Mouse (Mus musculus) E14TG2a.4 (cell line): Measurements from ENCODE around the gene Fam3c.

ENCODE experiments used
- H3K27me3 ChIP-seq: 2 replicates; pipeline ENCODE4 v1.6.1; 2014; ENCODE audit warnings: low read length, control low read depth; ENCODE audit not compliant: insufficient read depth
- H3K36me3 ChIP-seq: 2 replicates; pipeline ENCODE4 v1.6.1; 2014; ENCODE audit warnings: low read length, control low read depth; ENCODE audit not compliant: insufficient read depth
- H3K4me1 ChIP-seq: replicated peaks from 2 replicates; pipeline ENCODE4 v1.6.1; 2014; ENCODE audit warnings: low read depth, low read length, control low read depth
- H3K4me3 ChIP-seq: replicated peaks from 2 replicates; pipeline ENCODE4 v1.5.1; 2014; ENCODE audit warnings: mild to moderate bottlenecking, low read length
- H3K9me3 ChIP-seq: 2 replicates; pipeline ENCODE4 v1.6.1; 2014; ENCODE audit warnings: low read length, control low read depth
- CTCF ChIP-seq: conservative IDR thresholded peaks from 2 replicates; pipeline ENCODE4 v1.5.1; 2014; ENCODE audit warnings: low read length
- NANOG ChIP-seq: IDR thresholded peaks from 2 replicates; pipeline ENCODE4 v1.6.1; 2014; ENCODE audit warnings: borderline replicate concordance, low read length, mixed read lengths
- POU5F1 ChIP-seq: IDR thresholded peaks from 2 replicates; pipeline ENCODE4 v1.6.1; 2014; ENCODE audit warnings: low read length, borderline replicate concordance

Fam3c gene

DNA sequence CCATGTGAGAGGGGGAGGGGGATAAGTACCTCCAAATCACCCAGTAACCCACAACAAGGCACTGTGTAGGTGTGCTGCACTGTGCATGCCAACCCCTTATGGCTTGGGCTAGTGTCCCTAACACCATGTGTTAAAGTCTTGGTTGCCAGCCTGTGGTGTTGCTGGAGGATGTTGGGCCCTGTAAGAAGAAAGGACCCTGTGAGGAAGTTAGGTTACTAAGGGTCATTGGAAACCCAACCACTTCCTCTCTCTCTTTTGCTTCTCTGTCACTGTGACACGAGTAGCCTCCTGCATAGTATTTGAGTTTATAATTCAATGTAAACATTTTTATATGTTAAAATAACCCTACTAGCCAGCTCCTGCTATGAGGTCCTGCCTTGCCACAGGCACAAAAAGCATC lies 3.0 kb upstream of the Fam3c start:
- Histone ChIP-seq H3K27me3 (no peaks in the 10 kb centered on the region), H3K9me3 (peaks cover 4% of the 10 kb centered on the region), H3K4me3 (no peak overlapping the region), H3K4me1 (peaks cover 36% of the 10 kb centered on the region), H3K36me3 (peaks cover 4% of the 10 kb centered on the region; the same call in 1 of the 2 replicates)
- TF ChIP-seq CTCF (no peak), POU5F1 (no peak), NANOG (no peak)

GRCm38 (mm10) chr6:22357351-22357750 lies 1.3 kb upstream of the Fam3c start:
- Histone ChIP-seq H3K9me3 (peaks cover 4% of the 10 kb centered on the region), H3K36me3 (peaks cover 5% of the 10 kb centered on the region; the same call in 1 of the 2 replicates), H3K4me1 (peaks cover 42% of the 10 kb centered on the region), H3K4me3 (no peak overlapping the region), H3K27me3 (no peaks in the 10 kb centered on the region)
- TF ChIP-seq NANOG: no peak
- no peak for TF ChIP-seq POU5F1
- no peak for TF ChIP-seq CTCF

GRCm38 (mm10) chr6:22355396-22356085 lies 502 bp downstream of the Fam3c start:
- Histone ChIP-seq H3K9me3 (peaks cover 4% of the 10 kb centered on the region), H3K36me3 (peaks cover 5% of the 10 kb centered on the region; the same call in 1 of the 2 replicates), H3K4me3 (peak overlapping the region; percentile 92), H3K4me1 (peaks cover 49% of the 10 kb centered on the region), H3K27me3 (no peaks in the 10 kb centered on the region)
- TF ChIP-seq CTCF: no peak

DNA sequence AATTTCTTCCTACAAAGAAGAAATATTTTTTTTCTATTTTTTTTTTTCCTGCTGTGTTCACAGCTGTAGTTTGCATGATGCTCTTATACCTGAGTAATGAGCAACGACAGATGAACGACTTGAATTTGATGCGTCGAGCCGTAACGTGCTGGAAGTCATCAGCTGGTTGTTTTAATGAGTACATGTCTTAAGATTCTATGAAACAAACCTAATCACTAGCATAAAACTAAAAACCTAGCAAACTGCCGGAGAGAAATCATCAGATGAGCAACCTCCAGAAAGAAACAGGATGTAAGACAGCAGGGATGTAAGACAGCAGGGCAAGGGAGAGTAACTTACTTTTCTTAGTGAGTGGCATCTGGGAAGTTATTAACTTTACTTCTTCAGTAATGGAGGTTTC lies 1.4 kb downstream of the Fam3c start:
- H3K4me3 ChIP-seq: peak overlapping the region; percentile 92
- H3K27me3 ChIP-seq: no peaks in the 10 kb centered on the region
- TF ChIP-seq POU5F1 (no peak), CTCF (no peak), NANOG (no peak)
- peaks cover 58% of the 10 kb centered on the region for H3K4me1 ChIP-seq
- H3K36me3 ChIP-seq: peaks cover 5% of the 10 kb centered on the region; the same call in 1 of the 2 replicates
- H3K9me3 ChIP-seq: peaks cover 4% of the 10 kb centered on the region

DNA sequence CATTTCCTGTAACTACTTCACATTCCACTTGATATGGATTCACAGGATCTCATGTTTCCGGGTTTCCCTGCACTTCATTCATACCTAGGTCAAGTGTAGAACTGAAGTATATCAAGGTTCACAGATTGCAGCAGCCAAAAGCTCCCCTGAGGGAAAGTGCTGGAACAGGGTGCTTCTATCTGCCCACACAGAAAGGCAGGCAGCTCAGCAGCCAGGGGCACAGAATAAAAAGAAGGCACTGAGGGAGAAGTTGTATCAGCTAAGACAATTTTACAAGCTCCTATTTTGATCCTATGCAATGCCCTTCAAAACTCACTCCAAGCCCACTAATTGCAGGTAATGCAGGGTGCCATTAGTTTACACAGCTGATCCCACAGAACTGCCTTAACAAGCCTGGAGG lies 2.0 kb downstream of the Fam3c start:
- H3K4me1 ChIP-seq: peaks cover 65% of the 10 kb centered on the region
- H3K9me3 ChIP-seq: peaks cover 4% of the 10 kb centered on the region
- peak overlapping the region; percentile 92 for H3K4me3 ChIP-seq
- H3K27me3 ChIP-seq: no peaks in the 10 kb centered on the region
- TF ChIP-seq NANOG: no peak
- TF ChIP-seq POU5F1: no peak
- TF ChIP-seq CTCF: no peak
- peaks cover 9% of the 10 kb centered on the region; the same call in 1 of the 2 replicates for H3K36me3 ChIP-seq

DNA sequence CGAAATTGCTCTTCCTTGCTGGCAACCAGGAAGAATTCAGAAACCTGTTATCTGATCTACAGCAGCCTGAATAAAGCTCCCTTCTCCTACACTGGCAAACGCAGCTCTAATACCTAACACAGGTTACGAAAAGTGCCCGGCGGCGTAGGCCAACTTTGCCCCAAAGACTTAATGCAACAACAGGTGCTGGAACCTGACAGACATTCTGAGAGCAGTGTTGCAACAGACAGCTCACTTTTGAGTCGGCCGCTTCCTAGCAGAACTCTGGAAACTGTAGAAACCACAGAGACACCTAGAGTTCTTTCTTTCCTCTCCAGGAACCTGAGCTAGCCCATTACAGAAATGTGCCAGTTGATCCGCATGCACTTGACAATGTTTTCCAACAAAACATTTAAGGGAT lies 4.5 kb downstream of the Fam3c start:
- H3K36me3 ChIP-seq: peaks cover 9% of the 10 kb centered on the region; the same call in 1 of the 2 replicates
- peaks cover 89% of the 10 kb centered on the region for H3K4me1 ChIP-seq
- H3K27me3 ChIP-seq: no peaks in the 10 kb centered on the region
- H3K9me3 ChIP-seq: no peaks in the 10 kb centered on the region
- H3K4me3 ChIP-seq: peak overlapping the region; percentile 43
- TF ChIP-seq CTCF: no peak
- no peak for TF ChIP-seq NANOG
- TF ChIP-seq POU5F1: no peak

DNA sequence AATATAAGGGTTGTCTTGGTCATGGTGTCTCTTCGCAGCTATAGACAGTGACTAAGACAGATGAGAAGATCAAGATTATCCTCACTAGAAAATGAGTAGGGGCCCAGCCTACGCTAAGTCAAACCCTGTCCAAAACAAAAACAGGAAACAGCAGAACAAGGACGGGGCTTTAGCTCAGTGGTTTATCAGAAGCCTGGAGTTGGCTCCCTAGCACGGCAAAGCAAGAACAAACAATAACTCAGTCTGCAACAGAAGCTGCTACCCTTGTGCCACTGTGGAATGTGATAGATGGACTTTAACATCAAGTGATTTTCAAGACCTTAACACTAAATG lies 5.8 kb downstream of the Fam3c start:
- Histone ChIP-seq H3K4me1 (peaks cover 100% of the 10 kb centered on the region), H3K27me3 (no peaks in the 10 kb centered on the region), H3K4me3 (peak overlapping the region; percentile 20; the same call in 1 of the 2 replicates), H3K36me3 (peaks cover 9% of the 10 kb centered on the region; the same call in 1 of the 2 replicates), H3K9me3 (no peaks in the 10 kb centered on the region)
- TF ChIP-seq CTCF (no peak), NANOG (no peak), POU5F1 (no peak)

DNA sequence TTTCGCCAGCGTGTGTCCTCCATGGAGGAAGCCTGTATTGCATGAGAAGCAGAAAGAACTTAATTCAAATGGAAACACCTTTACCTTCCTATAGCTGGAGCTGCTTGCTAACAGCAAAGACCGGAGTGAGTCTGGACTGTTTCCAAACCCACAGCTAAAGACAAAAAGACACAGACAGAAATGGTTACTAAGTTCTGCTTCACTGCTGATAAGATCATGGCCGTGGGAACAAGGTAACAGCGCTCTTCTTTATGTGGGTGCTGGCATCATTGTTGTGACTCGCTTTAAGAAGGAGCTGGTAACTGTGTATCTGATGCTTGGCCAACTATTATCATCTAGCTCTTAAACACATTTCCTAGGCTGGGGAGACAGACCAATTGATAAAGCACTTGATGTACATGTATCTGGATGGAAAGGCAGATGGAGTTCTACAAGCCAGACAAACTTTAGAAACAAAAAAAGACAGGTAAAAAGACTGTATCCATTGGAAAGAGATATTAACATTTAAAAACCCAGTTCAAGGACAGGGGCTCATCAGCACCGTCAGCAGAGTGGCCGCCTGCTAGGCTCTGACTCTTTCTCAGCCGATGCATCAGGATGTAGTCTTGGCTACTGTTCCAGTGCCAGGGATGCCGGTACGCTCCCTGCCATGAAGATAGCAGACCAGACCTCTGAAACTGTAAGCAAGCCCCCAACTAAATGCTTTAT lies 6.4 kb downstream of the Fam3c start:
- peaks cover 9% of the 10 kb centered on the region; the same call in 1 of the 2 replicates for H3K36me3 ChIP-seq
- no peaks in the 10 kb centered on the region for H3K27me3 ChIP-seq
- no peaks in the 10 kb centered on the region for H3K9me3 ChIP-seq
- H3K4me3 ChIP-seq: peak overlapping the region; percentile 20; the same call in 1 of the 2 replicates
- peaks cover 100% of the 10 kb centered on the region for H3K4me1 ChIP-seq
- no peak for TF ChIP-seq NANOG
- TF ChIP-seq CTCF: no peak
- TF ChIP-seq POU5F1: no peak

- H3K9me3 ChIP-seq: no peaks in the 10 kb centered on the region
- no peak for TF ChIP-seq NANOG
- TF ChIP-seq POU5F1: no peak
- TF ChIP-seq CTCF: no peak
- no peak overlapping the region for H3K4me3 ChIP-seq
- no peaks in the 10 kb centered on the region for H3K27me3 ChIP-seq
- peaks cover 5% of the 10 kb centered on the region; the same call in 1 of the 2 replicates for H3K36me3 ChIP-seq
- H3K4me1 ChIP-seq: peaks cover 100% of the 10 kb centered on the region
Measured at GRCm38 (mm10) chr6:22348975-22349374, 7.1 kb downstream of the Fam3c start.
